Mouse (Mus musculus) stomach, adult 2 months (tissue): Measurements from ENCODE around the gene Tmem252. TPM values are rescaled to one million over a fixed set of nuclear protein-coding genes. Genes with fewer than 3 reads are reported as not detected.

Source experiments
- polyA plus RNA-seq: library from polyadenylated mRNA; depleted of rRNA; stranded (reverse); fragments of >200 nt; gene quantifications from 2 replicates; pipeline ENCODE4 v1.2.3, GENCODE M21; 2012; rRNA removed

Gene Tmem252
- 0.05 and 0.13 TPM in 2 replicates for polyA plus RNA-seq

DNA sequence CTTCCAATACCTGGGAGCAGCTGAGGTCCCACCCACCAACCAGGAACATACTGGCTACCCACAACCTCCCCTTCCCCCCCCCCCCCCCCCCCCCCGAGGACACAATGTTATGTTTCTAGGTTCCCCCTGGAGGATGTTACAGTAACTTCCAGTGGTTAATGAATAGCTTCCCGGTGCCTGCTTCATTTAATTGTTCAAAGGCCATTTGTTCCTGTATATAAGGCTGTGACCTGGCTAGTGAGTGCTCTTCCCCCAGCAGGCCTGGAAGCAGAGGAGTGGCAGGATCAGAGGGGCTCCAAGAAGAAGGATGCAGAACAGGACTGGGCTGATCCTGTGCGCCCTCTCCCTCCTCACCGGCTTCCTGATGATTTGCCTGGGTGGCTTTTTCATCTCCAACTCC, at the start of gene Tmem252:
Tmem252 (plus strand) TSS at position 247 of the 400 bp plus-strand sequence.

Other genes with a start within 250 kb of the Tmem252 start
- gene Fam122a, start 196.7 kb upstream of the Tmem252 start, polyA plus RNA-seq, result 18.2 and 24.7 TPM in 2 replicates
- gene Pip5k1b, start 118.1 kb upstream of the Tmem252 start, polyA plus RNA-seq, result 2.3 and 2.4 TPM in 2 replicates
- 18.4 and 19.7 TPM in 2 replicates for gene Pgm5, start 187.8 kb downstream of the Tmem252 start, polyA plus RNA-seq
- 1.4 and 1.7 TPM in 2 replicates for gene Gm10053, start 201.7 kb downstream of the Tmem252 start, polyA plus RNA-seq
- not detected in 2 replicates for gene Foxd4, start 227.2 kb downstream of the Tmem252 start, polyA plus RNA-seq